Mouse (Mus musculus) embryonic facial prominence, embryonic 11.5 days (tissue): Measurements from ENCODE around the gene Gm20388. TPM values are rescaled to one million over a fixed set of nuclear protein-coding genes. Genes with fewer than 3 reads are reported as not detected.

Experiments
- ATAC-seq: fragments of 200-750 bp; cut with Nextera tagmentation; replicated peaks from 2 replicates; pipeline ENCODE4 v1.8.0; 2017; ENCODE audit warnings: low read depth; ENCODE audit not compliant: insufficient number of reproducible peaks, low FRiP score, low TSS enrichment
- DNase-seq: peaks from one replicate; pipeline ENCODE4 v3.0.0-alpha.2; 2015; ENCODE audit warnings: low spot score
- H3K27ac ChIP-seq: fragments of 300-500 bp; sonication (generic); replicated peaks from 2 replicates; pipeline ENCODE4 v1.5.1; 2014; ENCODE audit warnings: mild to moderate bottlenecking, low read depth, low read length, control low read depth
- H3K27me3 ChIP-seq: fragments of 300-500 bp; sonication (generic); 2 replicates; pipeline ENCODE4 v1.6.1; 2014; ENCODE audit warnings: mild to moderate bottlenecking, low read length, moderate library complexity, mixed read lengths; ENCODE audit not compliant: control insufficient read depth, insufficient read depth
- H3K36me3 ChIP-seq: fragments of 300-500 bp; sonication (generic); replicated peaks from 2 replicates; pipeline ENCODE4 v1.6.1; 2014; ENCODE audit warnings: low read depth, mild to moderate bottlenecking, low read length, moderate library complexity, mixed read lengths; ENCODE audit not compliant: control insufficient read depth, insufficient read depth
- H3K4me1 ChIP-seq: fragments of 300-500 bp; sonication (generic); 2 replicates; pipeline ENCODE4 v1.6.1; 2014; ENCODE audit warnings: low read length, mixed read lengths; ENCODE audit not compliant: control insufficient read depth, insufficient read depth
- H3K4me2 ChIP-seq: fragments of 300-500 bp; sonication (generic); 2 replicates; pipeline ENCODE4 v1.6.1; 2014; ENCODE audit warnings: low read depth, mild to moderate bottlenecking, control low read depth, low read length, moderate library complexity
- H3K4me3 ChIP-seq: fragments of 300-500 bp; sonication (generic); 2 replicates; pipeline ENCODE4 v1.5.1; 2014; ENCODE audit warnings: low read depth, low read length, control low read depth
- H3K9ac ChIP-seq: fragments of 300-500 bp; sonication (generic); replicated peaks from 2 replicates; pipeline ENCODE4 v1.6.1; 2014; ENCODE audit warnings: mild to moderate bottlenecking, control low read depth, low read length
- H3K9me3 ChIP-seq: fragments of 300-500 bp; sonication (generic); replicated peaks from 2 replicates; pipeline ENCODE4 v1.6.1; 2016; ENCODE audit warnings: mild to moderate bottlenecking, low read length, inconsistent platforms, mixed read lengths; ENCODE audit not compliant: control insufficient read depth
- WGBS: fragments of 180-500 bp; shearing (Covaris S2); extraction: QIAGEN DNeasy Blood & Tissue Kit; methylation state at CpG from one replicate; pipeline ENCODE4 v1.1.7; 2014; 5-methylcytosine and 5-hydroxymethylcytosine counted together
- polyA plus RNA-seq: library from polyadenylated mRNA; unstranded; fragments of >200 nt; fragmentation: Nextera tagmentation; extraction: Ambion mirVana; gene quantifications from 2 replicates; pipeline ENCODE4 v1.2.1, GENCODE M21; 2014

Gm20388 gene
- polyA plus RNA-seq, 1 experiment from 2014 or later: 3.1 TPM

GRCm38 (mm10) chr8:120260677-120261076 lies 350.0 kb downstream of the Gm20388 start:
- Histone ChIP-seq H3K4me1 (peaks cover 22% of the 10 kb centered on the region), H3K27me3 (no peaks in the 10 kb centered on the region), H3K9ac (peak overlapping the region; percentile 23), H3K27ac (peak overlapping the region; percentile 5; the same call in 1 of the 2 replicates), H3K4me3 (no peak overlapping the region), H3K9me3 (no peaks in the 10 kb centered on the region), H3K4me2 (no peak overlapping the region), H3K36me3 (no peaks in the 10 kb centered on the region)
- DNase-seq: no peak
- 80% methylated on average over 5 of the region's 5 CpGs for WGBS
- no peak for ATAC-seq

DNA sequence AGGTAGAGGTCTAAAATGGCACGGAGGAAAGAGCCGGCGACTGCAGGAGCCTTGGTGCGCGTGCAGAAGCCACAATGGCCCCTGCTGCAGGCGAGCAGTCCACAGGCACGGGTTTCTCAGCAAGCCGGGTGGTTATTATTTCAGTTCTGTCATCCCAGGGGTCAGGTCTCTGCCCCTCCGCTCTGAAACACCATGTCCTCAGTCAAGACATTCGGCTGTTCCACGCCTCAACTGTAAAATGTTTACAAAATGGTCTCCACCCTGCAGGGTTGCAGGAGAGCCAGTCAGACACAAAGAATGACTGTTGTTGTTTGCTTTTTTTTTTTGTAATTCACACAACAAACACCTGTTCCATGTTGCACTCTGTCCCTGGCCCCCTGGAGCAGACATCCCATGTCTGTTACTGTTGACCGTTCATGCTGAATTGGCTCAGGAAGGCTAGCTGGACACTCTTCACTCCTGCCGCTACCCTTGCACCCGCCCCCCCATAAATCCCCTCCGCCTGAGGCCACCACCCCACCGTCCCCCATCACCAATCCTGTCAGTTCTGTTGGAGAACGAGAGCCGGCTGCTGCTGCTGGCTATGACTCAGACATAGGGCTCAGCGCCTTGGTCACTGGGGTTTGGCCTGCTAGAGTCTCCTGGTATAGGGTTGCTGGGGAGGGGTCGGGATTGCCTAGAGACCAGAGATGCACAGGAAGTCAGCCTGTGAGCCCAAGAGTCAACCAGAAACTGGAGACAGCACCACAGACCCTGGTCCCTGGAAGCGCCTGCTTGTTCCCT lies 350.9 kb downstream of the Gm20388 start:
- Histone ChIP-seq H3K27ac (peak overlapping the region; percentile 5), H3K9ac (peak overlapping the region; percentile 29; the same call in 1 of the 2 replicates)

GRCm38 (mm10) chr8:120263879-120264278 lies 353.2 kb downstream of the Gm20388 start:
- Histone ChIP-seq H3K27me3 (no peaks in the 10 kb centered on the region), H3K4me3 (no peak overlapping the region), H3K9me3 (no peaks in the 10 kb centered on the region), H3K4me1 (peaks cover 40% of the 10 kb centered on the region), H3K36me3 (no peaks in the 10 kb centered on the region), H3K27ac (no peak overlapping the region), H3K4me2 (no peak overlapping the region), H3K9ac (no peak overlapping the region)
- no peak for ATAC-seq
- 81% methylated on average over 5 of the region's 5 CpGs for WGBS
- DNase-seq: no peak

More for the DNA sequence above, 350.9 kb downstream of the Gm20388 start:
- Histone ChIP-seq H3K4me1 (peaks cover 28% of the 10 kb centered on the region), H3K4me3 (no peak overlapping the region), H3K36me3 (no peaks in the 10 kb centered on the region), H3K4me2 (no peak overlapping the region), H3K27me3 (no peaks in the 10 kb centered on the region), H3K9me3 (no peaks in the 10 kb centered on the region)
- peak; percentile 52 for DNase-seq
- 25% methylated on average over 21 of the region's 21 CpGs for WGBS
- ATAC-seq: no peak

DNA sequence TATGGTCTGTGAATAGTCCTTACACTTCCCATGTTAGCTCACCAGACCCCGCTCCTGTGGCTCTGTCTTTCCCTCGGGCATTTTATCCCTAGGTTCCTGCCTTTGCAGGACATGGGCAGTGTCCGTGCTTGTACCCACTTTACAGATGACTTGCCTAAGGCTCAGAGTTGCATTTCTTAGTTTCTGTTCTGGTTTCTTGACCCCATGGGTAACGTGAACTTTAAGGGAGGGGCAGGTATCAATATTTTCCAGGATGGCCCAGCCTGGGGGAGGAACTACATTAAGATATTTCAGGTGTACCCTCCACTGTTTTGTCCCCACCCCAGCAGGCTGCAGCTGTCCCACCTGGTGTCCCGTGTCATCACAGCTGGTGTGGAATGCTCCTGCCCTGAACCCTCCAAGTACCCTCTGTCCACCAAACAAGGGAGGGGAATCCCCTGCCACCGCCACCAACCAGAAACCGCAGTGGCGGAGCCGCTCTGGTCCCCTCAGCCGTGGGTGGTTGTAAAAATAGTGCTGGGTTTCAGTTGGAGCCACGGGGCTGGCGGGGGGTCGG lies 353.8 kb downstream of the Gm20388 start:
- no peak for ATAC-seq
- H3K9me3 ChIP-seq: no peaks in the 10 kb centered on the region
- no peak overlapping the region for H3K4me3 ChIP-seq
- no peaks in the 10 kb centered on the region for H3K36me3 ChIP-seq
- peaks cover 37% of the 10 kb centered on the region for H3K4me1 ChIP-seq
- H3K27ac ChIP-seq: peak overlapping the region; percentile 98
- H3K4me2 ChIP-seq: no peak overlapping the region; the same call in 1 of the 2 replicates
- DNase-seq: peak; percentile 27
- 18% methylated on average over 13 of the region's 13 CpGs for WGBS
- H3K27me3 ChIP-seq: no peaks in the 10 kb centered on the region
- no peak overlapping the region; the same call in 1 of the 2 replicates for H3K9ac ChIP-seq

DNA sequence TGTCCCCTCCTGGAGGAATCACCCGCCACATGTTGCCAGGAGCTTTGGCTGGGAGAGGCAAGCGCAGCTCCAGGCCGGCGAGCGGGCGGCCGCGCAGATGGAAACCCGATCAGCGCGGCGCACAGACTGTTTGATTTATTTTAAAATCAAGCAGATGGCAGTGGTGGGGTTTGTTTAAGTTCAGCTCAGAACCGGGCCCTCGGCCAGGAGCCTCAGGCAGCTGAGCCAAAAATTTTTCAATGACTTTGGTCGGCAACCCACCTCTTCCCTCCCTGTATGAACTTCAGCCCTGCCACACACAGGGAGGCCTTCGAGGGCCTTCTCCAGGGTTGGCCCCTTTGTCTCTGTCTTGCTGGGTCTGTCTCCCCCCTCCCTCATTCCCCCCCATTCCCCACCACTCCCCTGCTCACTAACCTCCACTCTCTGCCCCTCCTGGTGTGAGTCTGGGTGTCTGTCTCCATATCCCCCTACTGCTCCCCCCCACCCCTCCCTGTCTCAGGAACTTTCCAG lies 354.4 kb downstream of the Gm20388 start:
- DNase-seq: peak; percentile 89
- H3K9me3 ChIP-seq: no peaks in the 10 kb centered on the region
- H3K36me3 ChIP-seq: no peaks in the 10 kb centered on the region
- H3K4me3 ChIP-seq: no peak overlapping the region
- no peaks in the 10 kb centered on the region for H3K27me3 ChIP-seq
- peak overlapping the region; percentile 98 for H3K27ac ChIP-seq
- H3K4me2 ChIP-seq: peak overlapping the region; percentile 5
- peak overlapping the region; percentile 45 for H3K9ac ChIP-seq
- WGBS: under 1% methylated on average over 16 of the region's 16 CpGs
- peaks cover 37% of the 10 kb centered on the region for H3K4me1 ChIP-seq
- peak; percentile 66 for ATAC-seq

- Histone ChIP-seq H3K9ac (peak overlapping the region; percentile 45), H3K36me3 (no peaks in the 10 kb centered on the region), H3K9me3 (no peaks in the 10 kb centered on the region), H3K4me2 (peak overlapping the region; percentile 5; the same call in 1 of the 2 replicates), H3K4me1 (peaks cover 37% of the 10 kb centered on the region), H3K27me3 (no peaks in the 10 kb centered on the region), H3K27ac (peak overlapping the region; percentile 98), H3K4me3 (no peak overlapping the region)
- 13% methylated on average over 4 of the region's 4 CpGs for WGBS
- ATAC-seq: peak; percentile 22
- peak; percentile 60 for DNase-seq
Measured at GRCm38 (mm10) chr8:120265471-120265870, 354.8 kb downstream of the Gm20388 start.

DNA sequence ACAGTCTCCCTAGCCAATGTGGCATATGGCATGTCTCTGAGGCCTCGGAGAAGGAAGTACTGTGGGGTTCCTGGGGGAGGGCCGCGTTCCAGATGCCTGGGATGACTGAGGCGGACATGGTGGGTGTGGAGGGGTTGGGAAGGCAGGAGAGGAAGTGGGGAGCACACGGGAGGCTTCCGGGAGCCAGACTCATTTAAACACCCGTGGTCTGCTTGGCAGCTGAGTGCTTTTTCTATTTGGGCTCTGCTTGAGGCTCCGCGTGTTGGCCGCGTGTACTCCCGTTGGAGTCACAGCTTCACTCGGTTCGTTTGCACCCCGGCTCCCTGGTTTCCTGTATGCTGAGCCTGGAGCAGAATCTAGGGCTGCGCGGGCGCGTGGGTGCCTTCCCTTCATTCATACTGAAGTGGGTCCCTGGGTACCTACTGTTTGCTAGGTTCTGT lies 357.9 kb downstream of the Gm20388 start:
- no peak for ATAC-seq
- Histone ChIP-seq H3K4me3 (no peak overlapping the region), H3K4me2 (no peak overlapping the region), H3K9me3 (no peaks in the 10 kb centered on the region), H3K27ac (no peak overlapping the region), H3K36me3 (no peaks in the 10 kb centered on the region), H3K4me1 (peaks cover 26% of the 10 kb centered on the region), H3K27me3 (no peaks in the 10 kb centered on the region), H3K9ac (no peak overlapping the region)
- no peak for DNase-seq
- WGBS: 71% methylated on average over 19 of the region's 19 CpGs

GRCm38 (mm10) chr8:120270449-120270848 lies 359.8 kb downstream of the Gm20388 start:
- DNase-seq: no peak
- Histone ChIP-seq H3K27me3 (no peaks in the 10 kb centered on the region), H3K9me3 (no peaks in the 10 kb centered on the region), H3K4me3 (no peak overlapping the region), H3K4me2 (no peak overlapping the region), H3K36me3 (no peaks in the 10 kb centered on the region), H3K4me1 (peaks cover 28% of the 10 kb centered on the region), H3K27ac (no peak overlapping the region), H3K9ac (no peak overlapping the region)
- no peak for ATAC-seq
- 81% methylated on average over 13 of the region's 13 CpGs for WGBS
